Mouse (Mus musculus): ENCODE data around the gene Rerg.
"Not testable (repeated sequence)": the region's sequence is repeated elsewhere in the genome, so short reads cannot be mapped to it uniquely, and the experiment has no call there.

Rerg gene

GRCm38 (mm10) chr6:137072256-137072655 is 98.0 kb downstream of the Rerg start:
- no peak for DNase-seq (ENCODE audit: low spot score)

- no peak for DNase-seq (ENCODE audit: low spot score)
These were observed 98.8 kb downstream of the Rerg start for GRCm38 (mm10) chr6:137071466-137071865.

GRCm38 (mm10) chr6:137065506-137065905 is 104.8 kb downstream of the Rerg start:
- DNase-seq (ENCODE audit: low spot score), result no peak

- DNase-seq (ENCODE audit: low spot score), result peak; percentile 54
These were observed 105.5 kb downstream of the Rerg start for GRCm38 (mm10) chr6:137064786-137065185.

GRCm38 (mm10) chr6:137063239-137063940 is 106.9 kb downstream of the Rerg start:
- no peak for DNase-seq (ENCODE audit: low spot score)

GRCm38 (mm10) chr6:137061880-137062531 is 108.3 kb downstream of the Rerg start:
- no peak for DNase-seq (ENCODE audit: low spot score)

- DNase-seq (ENCODE audit: low spot score), result no peak
These were observed 109.7 kb downstream of the Rerg start for GRCm38 (mm10) chr6:137060595-137060994.

GRCm38 (mm10) chr6:137058257-137058656 is 112.0 kb downstream of the Rerg start:
- DNase-seq (ENCODE audit: low spot score), result no peak

- no peak for DNase-seq (ENCODE audit: low spot score)
These were observed 116.2 kb downstream of the Rerg start for GRCm38 (mm10) chr6:137054073-137054472.

GRCm38 (mm10) chr6:137053464-137053863 is 116.8 kb downstream of the Rerg start:
- DNase-seq (ENCODE audit: low spot score), result peak; percentile 16

GRCm38 (mm10) chr6:137053006-137053405 is 117.3 kb downstream of the Rerg start:
- DNase-seq (ENCODE audit: low spot score), result no peak

GRCm38 (mm10) chr6:137047036-137047435 is 123.3 kb downstream of the Rerg start:
- DNase-seq (ENCODE audit: low spot score), result no peak

GRCm38 (mm10) chr6:137045011-137045504 is 125.2 kb downstream of the Rerg start:
- DNase-seq (ENCODE audit: low spot score), result no peak

- DNase-seq (ENCODE audit: low spot score), result not testable (repeated sequence)
These were observed 134.5 kb downstream of the Rerg start for GRCm38 (mm10) chr6:137035611-137036395.

GRCm38 (mm10) chr6:137030611-137031097 is 139.6 kb downstream of the Rerg start:
- no peak for DNase-seq (ENCODE audit: low spot score)

- DNase-seq (ENCODE audit: low spot score), result no peak
These were observed 140.2 kb downstream of the Rerg start for GRCm38 (mm10) chr6:137029931-137030610.

- DNase-seq (ENCODE audit: low spot score), result no peak
These were observed 144.8 kb downstream of the Rerg start for GRCm38 (mm10) chr6:137025461-137025860.

GRCm38 (mm10) chr6:137024541-137024940 is 145.8 kb downstream of the Rerg start:
- no peak for DNase-seq (ENCODE audit: low spot score)

- no peak for DNase-seq (ENCODE audit: low spot score)
These were observed 152.9 kb downstream of the Rerg start for GRCm38 (mm10) chr6:137017216-137017973.

- no peak for DNase-seq (ENCODE audit: low spot score)
These were observed 156.0 kb downstream of the Rerg start for GRCm38 (mm10) chr6:137014346-137014745.

GRCm38 (mm10) chr6:137011187-137011586 is 159.1 kb downstream of the Rerg start:
- DNase-seq (ENCODE audit: low spot score), result no peak

Data from layer of hippocampus, adult 11-12 months (tissue).